Mouse (Mus musculus) hindbrain, embryonic 11.5 days (tissue): ENCODE measurements around the gene Klhl6. TPM values are rescaled to one million over a fixed set of nuclear protein-coding genes. Genes with fewer than 3 reads are reported as not detected.

Source experiments
- ATAC-seq: fragments of 200-750 bp; cut with Nextera tagmentation; 2 replicates; pipeline ENCODE4 v1.8.0; 2017; ENCODE audit warnings: mild to moderate bottlenecking, moderate TSS enrichment, moderate library complexity; ENCODE audit not compliant: low FRiP score
- DNase-seq: peaks from one replicate; pipeline ENCODE4 v3.0.0-alpha.2; 2015; ENCODE audit warnings: low spot score
- H3K27ac ChIP-seq: fragments of 300-500 bp; sonication (generic); 2 replicates; pipeline ENCODE4 v1.5.1; 2014; ENCODE audit warnings: mild to moderate bottlenecking, low read depth, low read length
- H3K27me3 ChIP-seq: fragments of 300-500 bp; sonication (generic); 2 replicates; pipeline ENCODE4 v1.6.1; 2014; ENCODE audit warnings: mild to moderate bottlenecking, low read length, moderate library complexity, mixed read lengths; ENCODE audit not compliant: control insufficient read depth, insufficient read depth
- H3K36me3 ChIP-seq: fragments of 300-500 bp; sonication (generic); 2 replicates; pipeline ENCODE4 v1.6.1; 2014; ENCODE audit warnings: mild to moderate bottlenecking, low read length, moderate library complexity, mixed read lengths; ENCODE audit not compliant: control insufficient read depth, insufficient read depth
- H3K4me1 ChIP-seq: fragments of 300-500 bp; sonication (generic); replicated peaks from 2 replicates; pipeline ENCODE4 v1.6.1; 2014; ENCODE audit warnings: low read length, mixed read lengths; ENCODE audit not compliant: control insufficient read depth, insufficient read depth
- H3K4me2 ChIP-seq: fragments of 300-500 bp; sonication (generic); replicated peaks from 2 replicates; pipeline ENCODE4 v1.6.1; 2014; ENCODE audit warnings: mild to moderate bottlenecking, low read depth, low read length
- H3K4me3 ChIP-seq: fragments of 300-500 bp; sonication (generic); 2 replicates; pipeline ENCODE4 v1.5.1; 2014; ENCODE audit warnings: low read depth, low read length
- H3K9ac ChIP-seq: fragments of 300-500 bp; sonication (generic); 2 replicates; pipeline ENCODE4 v1.6.1; 2014; ENCODE audit warnings: low read depth, low read length
- H3K9me3 ChIP-seq: fragments of 300-500 bp; sonication (generic); 2 replicates; pipeline ENCODE4 v1.6.1; 2016; ENCODE audit warnings: low read length; ENCODE audit not compliant: control insufficient read depth
- WGBS: fragments of 180-500 bp; shearing (Covaris S2); extraction: QIAGEN DNeasy Blood & Tissue Kit; methylation state at CpG from one replicate; pipeline ENCODE4 v1.1.7; 2014; 5-methylcytosine and 5-hydroxymethylcytosine counted together
- polyA plus RNA-seq: library from polyadenylated mRNA; unstranded; fragments of >200 nt; fragmentation: Nextera tagmentation; extraction: Ambion mirVana; gene quantifications from 2 replicates; pipeline ENCODE4 v1.2.1, GENCODE M21; 2014

Gene Klhl6
- polyA plus RNA-seq, 1 experiment from 2014 or later = 7.3 TPM

GRCm38 (mm10) chr16:19977282-19977681 lies 5.6 kb downstream of the Klhl6 start:
- H3K4me2 ChIP-seq = no peak overlapping the region
- no peak for ATAC-seq
- WGBS = 79% methylated on average over 5 of the region's 5 CpGs

GRCm38 (mm10) chr16:19976825-19977224 lies 6.0 kb downstream of the Klhl6 start:
- no peaks in the 10 kb centered on the region for H3K9me3 ChIP-seq
- no peaks in the 10 kb centered on the region for H3K4me1 ChIP-seq
- H3K27me3 ChIP-seq = no peaks in the 10 kb centered on the region
- no peak overlapping the region for H3K4me3 ChIP-seq
- 82% methylated on average over 4 of the region's 4 CpGs for WGBS
- no peak for ATAC-seq
- DNase-seq = no peak
- H3K4me2 ChIP-seq = no peak overlapping the region
- H3K36me3 ChIP-seq = no peaks in the 10 kb centered on the region
- no peak overlapping the region for H3K9ac ChIP-seq
- no peak overlapping the region for H3K27ac ChIP-seq

More at GRCm38 (mm10) chr16:19977282-19977681, 5.6 kb downstream of the Klhl6 start:
- no peak overlapping the region for H3K9ac ChIP-seq
- H3K36me3 ChIP-seq = no peaks in the 10 kb centered on the region
- H3K9me3 ChIP-seq = no peaks in the 10 kb centered on the region
- no peaks in the 10 kb centered on the region for H3K27me3 ChIP-seq
- no peaks in the 10 kb centered on the region for H3K4me1 ChIP-seq
- no peak for DNase-seq
- H3K4me3 ChIP-seq = no peak overlapping the region
- no peak overlapping the region for H3K27ac ChIP-seq

- Histone ChIP-seq H3K4me2 (no peak overlapping the region), H3K27ac (no peak overlapping the region), H3K36me3 (no peaks in the 10 kb centered on the region), H3K27me3 (no peaks in the 10 kb centered on the region), H3K9me3 (no peaks in the 10 kb centered on the region), H3K4me3 (no peak overlapping the region), H3K9ac (no peak overlapping the region), H3K4me1 (no peaks in the 10 kb centered on the region)
- ATAC-seq (no peak), DNase-seq (no peak)
- 83% methylated on average over 4 of the region's 4 CpGs for WGBS
Measured at GRCm38 (mm10) chr16:19975432-19975831, 7.4 kb downstream of the Klhl6 start.

GRCm38 (mm10) chr16:19973480-19973879 lies 9.4 kb downstream of the Klhl6 start:
- Histone ChIP-seq H3K4me3 (no peak overlapping the region), H3K27ac (no peak overlapping the region), H3K4me2 (no peak overlapping the region), H3K36me3 (no peaks in the 10 kb centered on the region), H3K9me3 (no peaks in the 10 kb centered on the region), H3K27me3 (no peaks in the 10 kb centered on the region), H3K4me1 (no peaks in the 10 kb centered on the region), H3K9ac (no peak overlapping the region)
- no peak for DNase-seq
- WGBS = 97% methylated on average over 1 of the region's 1 CpGs
- ATAC-seq = no peak

GRCm38 (mm10) chr16:19972736-19973350 lies 10.0 kb downstream of the Klhl6 start:
- DNase-seq = no peak
- H3K27ac ChIP-seq = no peak overlapping the region
- no peaks in the 10 kb centered on the region for H3K9me3 ChIP-seq
- no peaks in the 10 kb centered on the region for H3K4me1 ChIP-seq
- H3K4me3 ChIP-seq = no peak overlapping the region
- H3K9ac ChIP-seq = no peak overlapping the region
- H3K27me3 ChIP-seq = no peaks in the 10 kb centered on the region
- no peak for ATAC-seq
- no peaks in the 10 kb centered on the region for H3K36me3 ChIP-seq
- H3K4me2 ChIP-seq = no peak overlapping the region

- Histone ChIP-seq H3K4me2 (no peak overlapping the region), H3K27ac (no peak overlapping the region), H3K4me1 (no peaks in the 10 kb centered on the region), H3K9me3 (no peaks in the 10 kb centered on the region), H3K27me3 (no peaks in the 10 kb centered on the region), H3K9ac (no peak overlapping the region), H3K36me3 (no peaks in the 10 kb centered on the region), H3K4me3 (no peak overlapping the region)
- ATAC-seq (no peak), DNase-seq (no peak)
- 91% methylated on average over 5 of the region's 5 CpGs for WGBS
Measured at GRCm38 (mm10) chr16:19969506-19969905, 13.3 kb downstream of the Klhl6 start.

- no peak for DNase-seq
- Histone ChIP-seq H3K36me3 (no peaks in the 10 kb centered on the region), H3K4me2 (no peak overlapping the region), H3K27ac (no peak overlapping the region), H3K4me3 (no peak overlapping the region), H3K9me3 (no peaks in the 10 kb centered on the region), H3K9ac (no peak overlapping the region), H3K4me1 (no peaks in the 10 kb centered on the region), H3K27me3 (no peaks in the 10 kb centered on the region)
- ATAC-seq = no peak
- 90% methylated on average over 4 of the region's 4 CpGs for WGBS
Measured at GRCm38 (mm10) chr16:19968666-19969065, 14.2 kb downstream of the Klhl6 start.

GRCm38 (mm10) chr16:19967897-19968392 lies 14.9 kb downstream of the Klhl6 start:
- H3K27me3 ChIP-seq = no peaks in the 10 kb centered on the region
- H3K36me3 ChIP-seq = no peaks in the 10 kb centered on the region

GRCm38 (mm10) chr16:19966976-19967375 lies 15.9 kb downstream of the Klhl6 start:
- H3K27me3 ChIP-seq = no peaks in the 10 kb centered on the region
- no peaks in the 10 kb centered on the region for H3K36me3 ChIP-seq
- H3K4me2 ChIP-seq = no peak overlapping the region
- H3K4me1 ChIP-seq = no peaks in the 10 kb centered on the region
- H3K4me3 ChIP-seq = no peak overlapping the region
- no peak for DNase-seq
- H3K9ac ChIP-seq = no peak overlapping the region
- H3K9me3 ChIP-seq = no peaks in the 10 kb centered on the region
- no peak for ATAC-seq
- no peak overlapping the region for H3K27ac ChIP-seq

More at GRCm38 (mm10) chr16:19967897-19968392, 14.9 kb downstream of the Klhl6 start:
- no peak overlapping the region for H3K4me2 ChIP-seq
- H3K4me1 ChIP-seq = no peaks in the 10 kb centered on the region
- ATAC-seq (no peak), DNase-seq (no peak)
- WGBS = 89% methylated on average over 1 of the region's 1 CpGs
- no peak overlapping the region for H3K4me3 ChIP-seq
- no peak overlapping the region for H3K27ac ChIP-seq
- H3K9ac ChIP-seq = no peak overlapping the region
- H3K9me3 ChIP-seq = no peaks in the 10 kb centered on the region
